In the genomic region with DNA sequence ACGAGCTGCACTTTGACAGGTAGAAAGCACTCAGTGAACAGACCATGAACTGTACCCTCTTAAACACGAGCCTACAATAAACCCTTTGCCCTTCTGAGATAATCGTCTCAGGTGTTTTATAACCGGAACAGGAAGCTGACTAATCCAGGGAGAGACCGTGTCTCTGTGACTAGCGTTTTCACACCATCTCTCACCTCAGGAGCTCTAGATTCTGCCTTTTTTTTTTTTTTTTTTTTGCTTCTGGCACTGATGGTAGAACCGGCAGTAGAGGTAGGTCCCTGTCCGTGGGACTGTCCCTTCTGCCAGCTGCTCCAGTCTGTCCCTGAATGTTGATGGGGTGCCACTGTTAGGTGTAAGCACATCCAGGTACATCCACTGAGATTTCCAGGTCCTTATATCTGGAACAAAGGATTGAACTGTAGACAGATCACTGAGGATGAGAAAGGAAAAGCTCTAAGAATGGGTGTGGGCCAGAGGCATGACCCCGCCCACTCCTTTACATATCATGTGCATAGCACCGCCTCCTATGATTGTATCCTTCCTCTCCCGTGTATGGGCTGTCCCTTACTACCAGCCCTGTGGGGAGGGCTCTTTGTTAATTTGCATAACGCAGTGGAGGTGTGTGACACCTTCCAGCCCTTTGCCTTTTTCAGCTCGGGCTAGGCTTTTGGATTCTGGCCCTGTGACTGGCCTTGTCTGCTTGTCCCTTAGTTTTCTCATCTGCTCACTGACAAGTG, we compare ENCODE assay signal across 12 mouse cellular contexts.
A peak's percentile ranks its signal among the peaks of the same experiment; 100 is the strongest.
DNase-seq lines count a peak whose midpoint lies in the region; ATAC-seq and TF ChIP-seq lines count a peak whose summit lies in the region.
"Had no signal": no experiment of that assay in that cellular context is flagged by ENCODE, and none has a peak within 500 bp of the region (broad histone marks: within the 10 kb centered on the region; RNA-seq: fewer than 3 reads in every experiment).

No protein-coding gene starts in this region.

- H3K9me3 ChIP-seq in liver, embryonic 14.5 days (ENCODE audit: control insufficient read depth, low read length): no peaks in the 10 kb centered on the region
- no peaks in the 10 kb centered on the region for H3K9me3 ChIP-seq in forebrain, embryonic 16.5 days (ENCODE audit: control insufficient read depth, low read length)
- H3K9me3 ChIP-seq: heart, embryonic 15.5 days; limb, embryonic 12.5 days had no signal

- no peak overlapping the region for H3K27ac ChIP-seq in liver, embryonic 14.5 days
- H3K27ac ChIP-seq in forebrain, embryonic 16.5 days (ENCODE audit: low read length): no peak overlapping the region
- H3K27ac ChIP-seq: heart, embryonic 15.5 days; hindbrain, postnatal 0 days; layer of hippocampus, adult 2 months; limb, embryonic 12.5 days had no signal

- peak; percentile 15 for DNase-seq in 416B (ENCODE audit: low read depth)
- peak; percentile 78 for DNase-seq in CD4-positive helper T cell, adult 2 months (ENCODE audit: low read depth, low spot score)
- DNase-seq in embryo, embryonic 10.5 days (ENCODE audit: low spot score): peak; percentile 14
- peak in 1 of 3 experiments; percentile 46 for DNase-seq in liver, embryonic 14.5 days (ENCODE audit: low read depth in 3 of 3, low spot score in 3 of 3)
- DNase-seq in ovary, adult 18-20 months (ENCODE audit: low spot score): no peak
- no peak for DNase-seq in left cerebral cortex, adult 8-10 months (ENCODE audit: low spot score in 2 of 2)
- DNase-seq: adrenal gland, postnatal 14 days had no signal

- H3K36me3 ChIP-seq in liver, embryonic 14.5 days (replicated peaks; ENCODE audit: control insufficient read depth, insufficient read depth, low read depth): no peaks in the 10 kb centered on the region
- H3K36me3 ChIP-seq in forebrain, embryonic 16.5 days (ENCODE audit: control insufficient read depth, insufficient read depth): no peaks in the 10 kb centered on the region
- H3K36me3 ChIP-seq: heart, embryonic 15.5 days; limb, embryonic 12.5 days had no signal

- TF ChIP-seq CTCF in liver, embryonic 14.5 days (IDR thresholded peaks at IDR 0.05; ENCODE audit: low read depth): no peak

- no peak overlapping the region for H3K4me3 ChIP-seq in liver, embryonic 14.5 days (ENCODE audit: insufficient read depth in 1 of 2, low read depth in 2 of 2, low read length in 2 of 2)
- H3K4me3 ChIP-seq in forebrain, embryonic 16.5 days (replicated peaks; ENCODE audit: low read length): no peak overlapping the region
- H3K4me3 ChIP-seq: heart, embryonic 15.5 days; layer of hippocampus, adult 2 months; limb, embryonic 12.5 days had no signal

- no peak overlapping the region for H3K4me2 ChIP-seq in liver, embryonic 14.5 days (ENCODE audit: low read depth)
- H3K4me2 ChIP-seq in forebrain, embryonic 16.5 days (ENCODE audit: low read length): no peak overlapping the region
- H3K4me2 ChIP-seq: heart, embryonic 15.5 days; limb, embryonic 12.5 days had no signal

- 38% methylated on average over 13 of the region's 13 CpGs for WGBS in liver, embryonic 14.5 days (ENCODE audit: insufficient replicate concordance)
- 52% methylated on average over 13 of the region's 13 CpGs for WGBS in forebrain, embryonic 16.5 days

- peaks cover 0 to 6% of the 10 kb centered on the region in 2 experiments; a peak in 2 of 4 replicates for H3K4me1 ChIP-seq in liver, embryonic 14.5 days (replicated peaks; ENCODE audit: control insufficient read depth in 2 of 2, insufficient read depth in 2 of 2, low read length in 1 of 2)
- H3K4me1 ChIP-seq in forebrain, embryonic 16.5 days (replicated peaks; ENCODE audit: control insufficient read depth, insufficient read depth, low read length): no peaks in the 10 kb centered on the region; the same call in 1 of the 2 replicates
- H3K4me1 ChIP-seq: heart, embryonic 15.5 days had no signal

- no peaks in the 10 kb centered on the region for H3K27me3 ChIP-seq in liver, embryonic 14.5 days (ENCODE audit: control insufficient read depth, insufficient read depth, low read length)
- no peaks in the 10 kb centered on the region for H3K27me3 ChIP-seq in forebrain, embryonic 16.5 days (replicated peaks; ENCODE audit: control insufficient read depth, insufficient read depth, low read length)
- H3K27me3 ChIP-seq: heart, embryonic 15.5 days; limb, embryonic 12.5 days had no signal

- H3K9ac ChIP-seq in liver, embryonic 14.5 days (replicated peaks): no peak overlapping the region
- no peak overlapping the region for H3K9ac ChIP-seq in forebrain, embryonic 16.5 days (replicated peaks; ENCODE audit: low read depth, low read length)
- H3K9ac ChIP-seq: heart, embryonic 15.5 days; limb, embryonic 12.5 days had no signal

- no peak for TF ChIP-seq EP300 in liver, embryonic 14.5 days (IDR thresholded peaks at IDR 0.05; ENCODE audit: low read depth)

- peak; percentile 85 for ATAC-seq in liver, embryonic 14.5 days (ENCODE audit: insufficient read depth)
- ATAC-seq in forebrain, embryonic 16.5 days: no peak
- ATAC-seq: hindbrain, postnatal 0 days had no signal

Comparison
In these comparisons a context has a peak if more than half of its experiments do, and no peak if none do; other contexts are left out.
1. DNase-seq: peak in 416B (single experiment), CD4-positive helper T cell, adult 2 months (single experiment) and embryo, embryonic 10.5 days (single experiment); none in ovary, adult 18-20 months (single experiment) and left cerebral cortex, adult 8-10 months (0 of 2).